Comparison of ENCODE assay signal across 13 mouse cellular contexts in the genomic region with DNA sequence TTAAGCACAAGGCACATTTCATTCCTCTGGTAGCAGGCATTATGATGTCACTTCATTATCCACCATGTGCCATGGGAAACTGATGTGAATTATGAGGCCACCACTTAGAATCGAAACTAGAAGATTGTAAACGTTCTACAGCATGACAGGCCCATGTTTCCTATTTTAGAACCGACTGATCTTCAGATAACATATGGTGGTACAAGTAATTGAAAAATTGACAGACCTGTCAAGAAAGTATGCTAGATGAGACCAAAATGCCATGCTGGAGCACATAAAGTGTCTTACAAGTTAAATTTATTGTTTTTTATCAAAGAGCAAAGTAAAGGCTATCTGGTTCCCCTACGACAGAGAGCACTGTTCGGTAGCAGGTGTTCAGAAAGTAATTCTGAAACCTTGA.
"Had no signal": no experiment of that assay in that cellular context is flagged by ENCODE, and none has a peak within 500 bp of the region (broad histone marks: within the 10 kb centered on the region; RNA-seq: fewer than 3 reads in every experiment).

No protein-coding gene starts in this region.

- H3K9ac ChIP-seq: limb, embryonic 15.5 days; liver, embryonic 12.5 days; lung, embryonic 15.5 days; midbrain, embryonic 12.5 days; neural tube, embryonic 12.5 days had no signal

- H3K36me3 ChIP-seq: lung, embryonic 15.5 days had no signal

- H3K9me3 ChIP-seq: limb, embryonic 15.5 days; liver, embryonic 12.5 days; lung, embryonic 15.5 days; midbrain, embryonic 12.5 days; neural tube, embryonic 12.5 days had no signal

- H3K4me1 ChIP-seq: limb, embryonic 15.5 days; liver, embryonic 12.5 days; midbrain, embryonic 12.5 days; neural tube, embryonic 12.5 days had no signal

- H3K27me3 ChIP-seq: limb, embryonic 15.5 days; liver, embryonic 12.5 days; lung, embryonic 15.5 days; midbrain, embryonic 12.5 days; neural tube, embryonic 12.5 days had no signal

- H3K4me3 ChIP-seq: limb, embryonic 15.5 days; liver, embryonic 12.5 days; lung, embryonic 15.5 days; midbrain, embryonic 12.5 days; neural tube, embryonic 12.5 days had no signal

- H3K4me2 ChIP-seq: limb, embryonic 15.5 days; liver, embryonic 12.5 days; lung, embryonic 15.5 days; midbrain, embryonic 12.5 days; neural tube, embryonic 12.5 days had no signal

- DNase-seq: kidney, adult 8-10 months; kidney, postnatal 25 days; layer of hippocampus, postnatal 36 days; retina, postnatal 1 day; right cerebral cortex, postnatal 4 days; spleen, adult 18-20 months; thymus, postnatal 36 days had no signal

- H3K27ac ChIP-seq: limb, embryonic 15.5 days; liver, embryonic 12.5 days; lung, embryonic 15.5 days; midbrain, embryonic 12.5 days; neural tube, embryonic 12.5 days had no signal

- ATAC-seq: intestine, postnatal 0 days; liver, embryonic 12.5 days had no signal
